Mouse (Mus musculus) ES-E14 (cell line): ENCODE data around the gene Rps19bp1. TPM values are rescaled to one million over a fixed set of nuclear protein-coding genes. Genes with fewer than 3 reads are reported as not detected.
A peak's percentile ranks its signal among the peaks of the same experiment; 100 is the strongest.

Experiments
- DNase-seq: peaks from one replicate; pipeline ENCODE4 v3.0.0-alpha.2; 2013; ENCODE audit warnings: low read depth, low spot score
- H3K27ac ChIP-seq: 2 replicates; pipeline ENCODE4 v1.5.1; 2012; ENCODE audit warnings: low read depth, mild to moderate bottlenecking, low read length, moderate library complexity, mixed read lengths; ENCODE audit not compliant: poor library complexity, insufficient read depth, severe bottlenecking
- H3K36me3 ChIP-seq: 2 replicates; pipeline ENCODE4 v1.6.1; 2012; ENCODE audit warnings: mild to moderate bottlenecking, low read length, moderate library complexity, mixed read lengths; ENCODE audit not compliant: control insufficient read depth, poor library complexity, insufficient read depth, severe bottlenecking
- H3K4me1 ChIP-seq, 2 experiments: fragments of 150-350 bp in 1 of 2; sonication (generic) in 1 of 2; 2 replicates each; pipeline ENCODE4 v1.6.1; 2012; ENCODE audit warnings: low read length in 2 of 2, mild to moderate bottlenecking in 1 of 2, mixed read lengths in 1 of 2; ENCODE audit not compliant: control insufficient read depth in 2 of 2, insufficient read depth in 2 of 2, poor library complexity in 1 of 2
- H3K4me3 ChIP-seq, 2 experiments: fragments of 150-350 bp in 1 of 2; sonication (generic) in 1 of 2; 2 replicates each; pipeline ENCODE4 v1.5.1; 2012; ENCODE audit warnings: low read length in 2 of 2, low read depth in 1 of 2, mild to moderate bottlenecking in 1 of 2, mixed read lengths in 1 of 2; ENCODE audit not compliant: insufficient read depth in 1 of 2, poor library complexity in 1 of 2, severe bottlenecking in 1 of 2
- H3K9ac ChIP-seq: 2 replicates; pipeline ENCODE4 v1.6.1; 2012; ENCODE audit warnings: low read depth, mild to moderate bottlenecking, low read length, mixed read lengths; ENCODE audit not compliant: poor library complexity, insufficient read depth, severe bottlenecking
- H3K9me3 ChIP-seq: fragments of 150-350 bp; sonication (generic); 2 replicates; pipeline ENCODE4 v1.6.1; 2012; ENCODE audit warnings: low read depth, mild to moderate bottlenecking, low read length; ENCODE audit not compliant: control insufficient read depth, insufficient read depth
- CHD2 ChIP-seq: IDR thresholded peaks from 2 replicates; pipeline ENCODE4 v1.6.1; 2014; ENCODE audit warnings: mild to moderate bottlenecking, low read depth, low read length, inconsistent platforms
- HCFC1 ChIP-seq: IDR thresholded peaks from 2 replicates; pipeline ENCODE4 v1.6.1; 2012; ENCODE audit warnings: low read length, inconsistent platforms, borderline replicate concordance; ENCODE audit not compliant: insufficient read depth
- MAFK ChIP-seq: IDR thresholded peaks from 2 replicates; pipeline ENCODE4 v1.6.1; 2014; ENCODE audit warnings: mild to moderate bottlenecking, low read depth, low read length, inconsistent platforms; ENCODE audit not compliant: insufficient read depth
- ZC3H11A ChIP-seq: IDR thresholded peaks from 2 replicates; pipeline ENCODE4 v1.6.1; 2012; ENCODE audit warnings: low read depth, mild to moderate bottlenecking, inconsistent platforms, low read length, borderline replicate concordance
- ZNF384 ChIP-seq: IDR thresholded peaks from 2 replicates; pipeline ENCODE4 v1.6.1; 2012; ENCODE audit warnings: low read depth, low read length, inconsistent platforms
- in situ Hi-C, 2 experiments: fragments of 600-800 bp; cut with MboI; formaldehyde crosslinking; loops; one replicate each; pipeline ENCODE4 v1.15.1; 2025; ENCODE audit warnings: low sequenced_read_pairs in 2 of 2, inconsistent platforms in 1 of 2; ENCODE audit not compliant: unreplicated experiment in 2 of 2
- total RNA-seq: library from RNA; depleted of rRNA; stranded (reverse); fragments of 300-350 nt; gene quantifications from 2 replicates; pipeline ENCODE4 v1.2.3, GENCODE M21; 2012

Rps19bp1 gene
- total RNA-seq, 1 experiment: 59.4 TPM

- no peak overlapping the region for H3K4me3 ChIP-seq
- DNase-seq: no peak
- H3K4me1 ChIP-seq: peaks cover 0 to 14% of the 10 kb centered on the region in 2 experiments; a peak in 2 of 4 replicates
- peak overlapping the region; percentile 14 for H3K27ac ChIP-seq
- peaks cover 36% of the 10 kb centered on the region for H3K36me3 ChIP-seq
- in situ Hi-C loops: loop anchor here in 1 of 2 experiments (10.0 kb wide), 1 partner anchor 445 kb away; no protein-coding TSS in a partner anchor
- TF ChIP-seq CHD2: no peak
- no peak for TF ChIP-seq ZNF384
- TF ChIP-seq HCFC1: no peak
- no peak for TF ChIP-seq ZC3H11A
- no peak for TF ChIP-seq MAFK
- H3K9me3 ChIP-seq: no peaks in the 10 kb centered on the region
- H3K9ac ChIP-seq: 0 out of 2 replicates have a peak overlapping the region, but pooled peaks have one; percentile 15
Measured at GRCm38 (mm10) chr15:80259406-80260045, 4.6 kb downstream of the Rps19bp1 start.

GRCm38 (mm10) chr15:80258240-80259170 is 5.6 kb downstream of the Rps19bp1 start:
- H3K4me3 ChIP-seq: peak overlapping the region in 1 of 2 experiments; percentile 25; a peak in 1 of 4 replicates
- TF ChIP-seq CHD2: peak; percentile 18
- TF ChIP-seq MAFK: no peak
- H3K27ac ChIP-seq: peak overlapping the region; percentile 90
- no peaks in the 10 kb centered on the region for H3K9me3 ChIP-seq
- H3K36me3 ChIP-seq: peaks cover 36% of the 10 kb centered on the region
- in situ Hi-C loops: no loop called here
- peak overlapping the region; percentile 45; the same call in 1 of the 2 replicates for H3K9ac ChIP-seq
- DNase-seq: no peak
- H3K4me1 ChIP-seq: peaks cover 0 to 14% of the 10 kb centered on the region in 2 experiments; a peak in 2 of 4 replicates

GRCm38 (mm10) chr15:80257602-80258239 is 6.4 kb downstream of the Rps19bp1 start:
- peak overlapping the region; percentile 90 for H3K27ac ChIP-seq
- no peaks in the 10 kb centered on the region for H3K9me3 ChIP-seq
- in situ Hi-C loops: no loop called here
- DNase-seq: no peak
- TF ChIP-seq HCFC1: no peak
- TF ChIP-seq ZNF384: no peak
- TF ChIP-seq MAFK: no peak
- TF ChIP-seq ZC3H11A: no peak
- no peak; the same call in 1 of the 2 replicates for TF ChIP-seq CHD2
- peaks cover 0 to 14% of the 10 kb centered on the region in 2 experiments; a peak in 2 of 4 replicates for H3K4me1 ChIP-seq
- H3K9ac ChIP-seq: peak overlapping the region; percentile 45; the same call in 1 of the 2 replicates
- H3K36me3 ChIP-seq: peaks cover 36% of the 10 kb centered on the region
- peak overlapping the region in 1 of 2 experiments; percentile 89; a peak in 2 of 4 replicates for H3K4me3 ChIP-seq
